Mouse (Mus musculus) kidney, adult 11 months (tissue): ENCODE data around the gene Adh5.

ENCODE experiments used
- DNase-seq: peaks from one replicate; pipeline ENCODE4 v3.0.0; 2022

The Adh5 gene

GRCm38 (mm10) chr3:138442612-138443464 is at the start of gene Adh5:
Gene Adh5 (plus strand): TSS chr3:138443093.
- DNase-seq, result peak; percentile 88

GRCm38 (mm10) chr3:138404872-138405271 is 38.0 kb upstream of the Adh5 start:
- no peak for DNase-seq

GRCm38 (mm10) chr3:138405341-138405740 is 37.6 kb upstream of the Adh5 start:
- no peak for DNase-seq

DNA sequence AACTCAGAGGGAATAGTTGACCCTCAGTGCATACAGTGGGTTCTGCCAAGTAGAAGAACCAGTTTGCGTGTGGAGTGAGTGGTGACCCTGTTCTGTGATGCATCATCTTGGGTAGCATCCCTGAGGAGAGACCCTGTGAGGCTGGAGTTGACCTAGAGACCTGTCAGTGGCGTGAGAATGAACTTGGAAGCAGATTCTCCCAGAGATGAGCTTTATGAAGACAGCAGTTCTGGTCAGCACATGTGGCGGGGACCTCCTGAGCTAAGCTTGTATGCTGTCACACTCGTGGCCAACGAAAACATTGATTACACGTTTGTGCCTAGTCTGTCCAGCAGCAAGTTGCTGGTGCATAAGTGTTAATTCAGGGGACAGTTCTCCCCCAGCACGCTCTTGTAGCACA is 37.1 kb upstream of the Adh5 start:
- DNase-seq, result no peak

- DNase-seq, result peak; percentile 17
Measured at GRCm38 (mm10) chr3:138407920-138408319, 35.0 kb upstream of the Adh5 start.

DNA sequence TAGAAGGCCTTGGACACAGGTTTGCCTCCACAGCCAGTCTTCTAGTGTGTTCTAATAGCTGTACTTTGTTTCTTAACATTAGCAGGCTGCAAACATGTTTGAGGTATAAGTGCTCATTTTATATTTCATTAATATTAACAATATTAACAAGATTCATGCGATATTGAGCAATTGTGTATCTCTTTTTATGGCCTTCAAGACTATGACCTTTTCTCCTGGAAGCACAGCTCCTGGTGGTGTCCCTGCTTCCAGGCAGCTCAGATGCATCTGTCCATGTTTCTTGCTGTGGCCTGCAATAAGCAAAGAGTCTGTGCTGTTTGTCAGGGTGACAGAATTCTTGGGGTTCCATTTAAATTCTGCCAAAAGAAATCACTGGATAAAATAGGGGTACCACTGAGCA is 33.3 kb upstream of the Adh5 start:
- no peak for DNase-seq

- DNase-seq, result no peak
Measured at GRCm38 (mm10) chr3:138410211-138410610, 32.7 kb upstream of the Adh5 start.

GRCm38 (mm10) chr3:138415121-138415690 is 27.7 kb upstream of the Adh5 start, which contains the start of gene Adh4:
Gene Adh4 (plus strand): TSS chr3:138415466.
- DNase-seq, result no peak

DNA sequence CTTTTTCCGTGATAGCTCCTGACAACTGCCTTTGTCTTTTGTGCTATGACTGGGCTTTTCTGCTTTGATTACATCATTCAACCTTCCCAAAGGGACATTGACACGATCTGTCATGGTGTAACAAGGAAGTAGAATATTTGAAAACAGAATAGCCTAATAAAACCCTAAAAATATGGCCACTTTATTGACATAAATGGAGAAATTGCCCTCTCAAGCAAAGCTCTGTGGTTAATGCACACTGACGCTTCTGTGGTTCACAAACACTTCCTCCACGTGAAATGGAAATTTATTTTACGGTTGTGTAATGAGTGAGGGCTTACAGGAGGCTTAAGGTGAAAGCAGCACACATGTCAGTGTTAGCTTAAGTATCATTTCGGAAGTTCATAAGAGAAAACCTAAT is 23.5 kb upstream of the Adh5 start:
- DNase-seq, result no peak

- DNase-seq, result no peak
Measured at GRCm38 (mm10) chr3:138420385-138420784, 22.5 kb upstream of the Adh5 start.

- no peak for DNase-seq
Measured at GRCm38 (mm10) chr3:138423664-138424063, 19.2 kb upstream of the Adh5 start.

GRCm38 (mm10) chr3:138424247-138424646 is 18.6 kb upstream of the Adh5 start:
- DNase-seq, result no peak

DNA sequence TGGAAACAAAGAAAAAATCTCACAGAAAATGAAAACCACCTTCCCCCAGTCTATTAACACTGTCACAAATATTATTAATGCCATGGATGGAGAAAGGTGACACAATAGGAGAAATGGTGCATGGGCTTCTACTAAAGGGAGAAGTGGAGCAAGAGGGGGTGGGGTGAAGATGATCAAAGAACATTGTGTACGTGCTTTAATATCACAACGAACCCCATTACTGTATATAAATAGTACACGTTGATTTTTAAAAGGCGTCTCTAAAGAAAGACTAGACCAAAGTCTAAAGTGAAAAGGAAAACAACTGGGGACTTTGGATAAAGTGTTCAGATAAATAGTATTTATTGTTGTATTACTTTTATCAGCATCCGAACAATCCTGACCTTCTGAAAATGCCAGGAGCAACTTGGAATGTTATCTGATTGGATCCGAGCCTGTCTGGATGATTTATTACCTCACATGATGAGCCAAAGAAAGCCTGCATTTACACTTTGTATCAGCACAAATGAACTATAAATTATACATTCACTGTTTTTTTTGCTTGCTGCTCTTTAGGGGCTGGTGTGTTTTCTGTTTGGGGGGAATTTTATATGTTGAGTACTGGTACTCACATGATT is 12.4 kb upstream of the Adh5 start:
- DNase-seq, result no peak

- no peak for DNase-seq
Measured at GRCm38 (mm10) chr3:138431835-138432234, 11.1 kb upstream of the Adh5 start.

- DNase-seq, result no peak
Measured at GRCm38 (mm10) chr3:138438716-138439115, 4.2 kb upstream of the Adh5 start.

DNA sequence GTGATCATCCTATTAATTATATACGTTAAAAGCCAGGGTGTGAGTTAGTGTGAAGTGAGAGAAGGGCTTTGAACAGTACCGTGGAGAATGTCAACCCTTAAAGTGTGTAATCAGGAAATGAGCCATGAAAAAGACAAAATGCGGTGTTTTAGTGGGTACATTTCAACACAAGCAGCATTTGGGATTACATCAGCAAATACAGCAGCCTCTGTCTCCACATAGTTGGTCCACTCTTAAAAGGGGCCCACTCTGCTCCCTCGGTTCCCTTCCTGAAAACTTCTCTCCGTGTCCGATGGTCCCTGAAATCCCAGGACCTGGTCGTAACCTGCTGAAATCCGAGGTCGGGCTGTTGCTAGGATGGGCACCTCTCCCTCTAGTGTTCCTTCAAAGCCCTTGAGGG is 690 bp upstream of the Adh5 start:
- no peak for DNase-seq

GRCm38 (mm10) chr3:138443465-138443771 is 525 bp downstream of the Adh5 start:
- DNase-seq, result no peak

- DNase-seq, result peak; percentile 71
Measured at GRCm38 (mm10) chr3:138448077-138448860, 5.4 kb downstream of the Adh5 start.

GRCm38 (mm10) chr3:138452169-138452568 is 9.3 kb downstream of the Adh5 start:
- no peak for DNase-seq

DNA sequence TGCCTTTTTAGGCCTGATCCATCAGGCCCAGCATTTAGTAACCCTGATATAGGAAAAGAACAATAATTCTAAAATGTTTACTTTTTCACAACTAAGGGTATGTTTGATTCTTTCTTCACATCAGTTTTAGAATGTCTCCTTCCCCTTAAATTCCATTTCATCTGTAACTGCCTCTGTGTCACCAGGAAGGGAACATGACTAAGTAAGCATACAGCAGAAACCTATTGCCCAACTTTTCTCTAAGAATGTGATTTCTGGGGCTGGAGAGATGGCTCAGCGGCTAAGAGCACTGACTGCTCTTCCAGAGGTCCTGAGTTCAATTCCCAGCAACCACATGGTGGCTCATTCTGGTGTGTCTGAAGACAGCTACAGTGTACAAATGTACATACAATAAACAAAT is 11.3 kb downstream of the Adh5 start:
- no peak for DNase-seq

- DNase-seq, result peak; percentile 59
Measured at GRCm38 (mm10) chr3:138454711-138455435, 12.0 kb downstream of the Adh5 start.

DNA sequence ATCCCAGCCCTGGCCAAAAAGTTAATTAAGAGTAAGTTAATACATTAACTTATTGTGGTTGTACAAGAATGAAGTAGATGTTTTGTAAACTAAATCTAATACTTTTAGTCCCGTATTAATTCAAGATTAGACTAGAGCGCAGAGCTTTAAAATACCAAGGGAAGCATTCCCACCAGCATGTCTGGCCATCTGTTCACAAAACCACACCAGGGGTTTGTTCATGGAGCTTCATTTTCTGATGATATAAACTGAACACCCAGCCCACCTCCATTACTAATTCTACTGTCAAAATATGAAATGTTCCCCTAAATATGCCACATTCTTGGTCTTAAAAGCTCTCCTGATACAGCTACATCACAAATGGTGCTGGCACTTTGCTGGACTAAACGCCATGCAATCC is 15.5 kb downstream of the Adh5 start:
- no peak for DNase-seq

- no peak for DNase-seq
Measured at GRCm38 (mm10) chr3:138460260-138460659, 17.4 kb downstream of the Adh5 start.
